ENCODE assay signal across 8 mouse cellular contexts in the genomic region with DNA sequence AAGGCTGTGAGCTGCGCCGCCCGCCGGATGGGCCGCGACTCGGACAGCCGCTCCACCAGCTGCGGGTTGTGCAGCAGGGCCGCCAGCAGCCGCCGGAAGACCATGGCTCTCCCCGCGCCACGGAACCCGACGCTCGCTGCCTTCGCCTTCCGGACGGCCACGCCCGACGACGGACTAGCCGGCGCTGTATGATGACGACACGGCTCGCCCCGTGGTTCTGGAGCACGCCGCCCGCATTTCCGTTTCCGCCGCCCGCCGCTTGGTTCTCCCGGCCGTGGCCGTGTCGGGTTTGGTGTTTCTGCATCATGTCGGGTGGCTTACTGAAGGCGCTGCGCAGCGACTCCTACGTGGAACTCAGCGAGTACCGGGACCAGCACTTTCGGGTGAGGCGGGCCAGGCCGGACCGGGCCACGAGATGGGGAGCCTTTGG. TPM values are rescaled to one million over a fixed set of nuclear protein-coding genes. Genes with fewer than 3 reads are reported as not detected.
DNase-seq lines count a peak whose midpoint lies in the region; ATAC-seq lines count a peak whose summit lies in the region.

TSS of gene 0610012G03Rik (minus strand) at position 150 of the 430 bp plus-strand sequence.
TSS of gene Ncbp2 (plus strand) at position 169 of the 430 bp plus-strand sequence.

- peak; percentile 91 for ATAC-seq in hindbrain, embryonic 11.5 days (ENCODE audit: low FRiP score)

- H3K4me2 ChIP-seq in hindbrain, embryonic 11.5 days (replicated peaks; ENCODE audit: low read depth, low read length) = peak within 1 kb of the TSS; percentile 87

- peak within 1 kb of the TSS; percentile 91 for H3K27ac ChIP-seq in hindbrain, embryonic 11.5 days (ENCODE audit: low read depth, low read length)

- H3K27me3 ChIP-seq in hindbrain, embryonic 11.5 days (ENCODE audit: control insufficient read depth, insufficient read depth, low read length) = no peaks in the 10 kb centered on the region

- H3K9me3 ChIP-seq in hindbrain, embryonic 11.5 days (ENCODE audit: control insufficient read depth, low read length) = no peaks in the 10 kb centered on the region

- no peaks in the 10 kb centered on the region for H3K36me3 ChIP-seq in hindbrain, embryonic 11.5 days (ENCODE audit: control insufficient read depth, insufficient read depth, low read length)

- DNase-seq in MN1 (ENCODE audit: low spot score) = peak; percentile 95
- peak; percentile 91 for DNase-seq in cerebellum, adult 9-10 months
- peak; percentile 85 to 97 for DNase-seq in frontal cortex, adult 2 months (ENCODE audit: extremely low spot score in 1 of 2, low spot score in 1 of 2)
- DNase-seq in hindbrain, embryonic 11.5 days (ENCODE audit: low spot score) = peak; percentile 98
- DNase-seq in layer of hippocampus, postnatal 10 days (ENCODE audit: low spot score in 2 of 2) = peak; percentile 98
- peak; percentile 97 for DNase-seq in lung, postnatal 10 days
- peak; percentile 94 for DNase-seq in ovary, postnatal 36 days (ENCODE audit: low spot score)
- DNase-seq in thymus, postnatal 25 days = peak; percentile 96

- peak within 1 kb of the TSS; percentile 85 for H3K4me3 ChIP-seq in hindbrain, embryonic 11.5 days (ENCODE audit: low read depth, low read length)

- WGBS in hindbrain, embryonic 11.5 days = under 1% methylated on average over 55 of the region's 55 CpGs

- H3K9ac ChIP-seq in hindbrain, embryonic 11.5 days (ENCODE audit: low read depth, low read length) = peak within 1 kb of the TSS; percentile 92

- peaks cover 8% of the 10 kb centered on the region; the same call in 1 of the 2 replicates for H3K4me1 ChIP-seq in hindbrain, embryonic 11.5 days (replicated peaks; ENCODE audit: control insufficient read depth, insufficient read depth, low read length)

RNA-seq across cellular contexts. Expression of gene 0610012G03Rik, which starts in this region (rescaled TPM):
- polyA plus RNA-seq in frontal cortex, adult 2 months (2012; rRNA removed) = 75.0 and 89.4 TPM in 2 replicates
- polyA plus RNA-seq in hindbrain, embryonic 11.5 days (2014; fragmentation: Nextera tagmentation; extraction: Ambion mirVana) = 86.2 and 88.5 TPM in 2 replicates
- total RNA-seq in layer of hippocampus, postnatal 10 days (2021) = 10 to 100 TPM; 53.6 to 55.9 TPM

RNA-seq across cellular contexts. Expression of gene Ncbp2, which starts in this region (rescaled TPM):
- polyA plus RNA-seq in frontal cortex, adult 2 months (2012; rRNA removed) = 80.2 and 105 TPM in 2 replicates
- 148 and 160 TPM in 2 replicates for polyA plus RNA-seq in hindbrain, embryonic 11.5 days (2014; fragmentation: Nextera tagmentation; extraction: Ambion mirVana)
- total RNA-seq in layer of hippocampus, postnatal 10 days (2021) = 10 to 100 TPM; 49.1 to 57.3 TPM

Comparison
In these comparisons a context has a peak if more than half of its experiments do, and no peak if none do; other contexts are left out.
1. Peak in every context shown above with its lines: DNase-seq, ATAC-seq, H3K4me3 ChIP-seq and H3K27ac ChIP-seq.